Mouse (Mus musculus) neutrophil, adult 59 days (primary cell): ENCODE results near the gene Pde11a. TPM values are rescaled to one million over a fixed set of nuclear protein-coding genes. Genes with fewer than 3 reads are reported as not detected.

Experiments used
- total RNA-seq, 2 experiments: library from RNA; stranded (reverse); gene quantifications; 1 replicate in 1 of 2; 2 replicates in 1 of 2; pipeline ENCODE4 v1.2.4; 2023

Pde11a gene
- total RNA-seq, result not detected

GRCm38 (mm10) chr2:76338215-76339156 is at the start of gene Pde11a:
Gene Pde11a (minus strand): TSS chr2:76338774.

DNA sequence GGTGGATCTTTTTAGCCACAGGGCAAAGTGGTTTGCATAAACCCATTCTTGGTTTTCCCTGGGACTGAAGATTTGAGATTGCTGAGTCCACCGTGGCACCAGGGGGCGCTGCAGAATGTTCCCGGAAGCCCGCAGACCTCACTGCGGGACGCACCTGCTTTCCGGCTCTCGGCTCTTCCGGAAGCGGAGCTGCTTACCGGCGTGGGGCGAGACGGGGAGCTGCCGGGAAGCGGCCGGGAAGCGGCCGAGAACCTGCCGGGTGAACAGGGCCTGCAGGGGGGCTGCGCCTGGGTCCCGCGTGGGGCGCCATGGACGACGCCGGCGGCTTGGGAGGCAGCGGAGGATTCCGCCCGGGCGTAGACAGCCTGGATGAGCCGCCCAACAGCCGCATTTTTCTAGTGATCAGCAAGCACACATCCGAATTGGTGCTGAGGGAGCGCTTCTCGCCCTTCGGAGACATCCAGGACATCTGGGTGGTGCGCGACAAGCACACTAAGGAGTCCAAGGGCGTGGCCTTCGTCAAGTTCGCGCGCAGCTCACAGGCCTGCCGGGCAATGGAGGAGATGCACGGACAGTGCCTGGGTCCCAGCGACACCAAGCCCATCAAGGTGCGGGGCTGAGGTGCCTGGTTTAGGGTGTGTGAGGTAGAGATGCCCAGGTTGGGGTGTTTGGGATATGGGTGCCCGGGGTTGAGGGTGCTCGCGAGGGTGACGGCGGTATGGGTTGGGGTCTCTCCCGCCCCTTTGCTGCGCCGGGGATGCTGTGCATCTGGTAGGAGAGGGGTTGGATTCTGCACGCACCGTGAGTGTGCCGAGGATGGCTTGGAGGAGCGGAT is 31.5 kb upstream of the Pde11a start, which contains the start of gene Rbm45:
Gene Rbm45, plus strand, starts transcription at position 164 of the 835 bp plus-strand sequence.

DNA sequence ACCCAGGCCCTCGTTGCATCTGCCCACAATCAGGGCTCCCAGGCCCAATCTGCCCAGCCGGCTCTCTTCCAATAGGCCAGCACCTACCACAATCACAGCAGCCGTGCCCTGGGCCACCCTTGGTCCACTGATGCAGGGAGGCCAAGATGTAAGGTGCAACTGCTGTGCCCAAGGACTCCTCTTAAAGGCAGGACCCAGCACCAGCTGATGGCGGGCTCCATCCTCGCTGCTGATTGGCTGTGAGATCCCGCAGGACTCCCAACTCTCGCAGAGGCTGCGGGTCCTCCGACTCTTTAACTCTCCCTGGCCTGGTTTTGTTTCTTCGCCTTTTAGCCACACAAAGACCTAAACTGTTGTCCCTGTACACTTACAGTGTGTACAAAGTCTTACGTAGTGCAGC is 21.7 kb upstream of the Pde11a start, which contains the start of gene Cyct:
Gene Cyct, minus strand, starts transcription at position 225 of the 400 bp plus-strand sequence.

DNA sequence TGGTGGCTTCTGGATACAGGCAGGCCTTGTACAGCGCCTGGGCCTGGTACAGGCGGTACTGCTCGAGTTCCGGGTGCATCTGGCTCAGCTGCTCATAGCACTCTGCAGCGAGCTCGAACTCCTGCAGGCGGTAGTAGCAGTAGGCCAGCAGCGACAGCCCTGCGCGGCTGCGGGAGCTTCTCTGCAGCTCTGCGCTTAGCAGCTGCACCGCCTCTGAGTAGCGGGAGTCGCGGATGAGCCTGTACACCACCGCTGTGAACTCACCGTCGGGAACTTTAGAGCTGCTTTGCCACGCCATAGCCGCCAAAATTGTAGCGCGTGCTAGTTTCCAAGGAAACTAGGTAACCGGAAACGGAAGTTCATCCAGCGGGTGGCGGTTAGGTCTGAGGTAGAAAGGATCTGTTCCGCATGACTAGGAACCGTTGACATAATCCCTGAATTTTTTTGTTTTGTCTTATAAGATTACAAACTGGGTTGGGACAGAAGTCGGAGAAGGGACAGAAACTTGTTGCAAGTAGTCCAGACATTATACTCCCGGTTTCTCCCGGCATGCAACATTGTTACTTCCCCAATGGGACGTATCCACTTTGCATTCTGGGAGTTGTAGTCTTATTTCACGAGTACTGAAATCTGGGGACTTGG is 357.0 kb downstream of the Pde11a start, which contains the start of gene Ttc30a1:
Gene Ttc30a1, minus strand, starts transcription at position 528 of the 642 bp plus-strand sequence.

DNA sequence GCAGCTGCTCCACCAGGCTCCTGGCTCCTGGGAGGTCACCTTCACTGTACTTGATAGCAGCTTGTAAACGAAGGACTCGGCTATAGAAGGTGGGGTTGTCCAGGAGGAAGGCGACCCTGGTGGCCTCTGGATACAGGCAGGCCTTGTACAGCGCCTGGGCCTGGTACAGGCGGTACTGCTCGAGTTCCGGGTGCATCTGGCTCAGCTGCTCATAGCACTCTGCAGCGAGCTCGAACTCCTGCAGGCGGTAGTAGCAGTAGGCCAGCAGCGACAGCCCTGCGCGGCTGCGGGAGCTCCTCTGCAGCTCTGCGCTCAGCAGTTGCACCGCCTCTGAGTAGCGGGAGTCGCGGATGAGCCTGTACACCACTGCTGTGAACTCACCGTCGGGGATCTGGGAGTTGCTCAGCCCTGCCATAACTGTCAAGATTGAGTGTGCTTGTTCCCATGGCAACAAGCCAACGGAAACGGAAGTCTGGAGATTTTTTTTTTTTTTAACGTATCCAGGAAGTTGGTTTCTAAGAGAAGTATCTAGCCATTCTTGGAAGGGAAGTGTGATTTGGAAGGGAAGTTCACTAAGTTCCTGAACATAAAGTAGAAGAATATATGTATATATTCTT is 360.7 kb downstream of the Pde11a start, which contains the start of gene Ttc30a2:
Gene Ttc30a2, minus strand, starts transcription at position 419 of the 617 bp plus-strand sequence.

Other genes with a start within 250 kb of the Pde11a start
- gene Cyct, start 21.7 kb upstream of the Pde11a start, total RNA-seq, result not detected
- 10 to 100 TPM; 16.6 to 18.0 TPM for gene Rbm45, start 31.2 kb upstream of the Pde11a start, total RNA-seq
- under 1 TPM in 1 of 2 experiments, not detected in 1; 0.90 TPM for gene Osbpl6, start 67.7 kb upstream of the Pde11a start, total RNA-seq